Comparison of ENCODE assay signal across 9 mouse cellular contexts in the genomic region with DNA sequence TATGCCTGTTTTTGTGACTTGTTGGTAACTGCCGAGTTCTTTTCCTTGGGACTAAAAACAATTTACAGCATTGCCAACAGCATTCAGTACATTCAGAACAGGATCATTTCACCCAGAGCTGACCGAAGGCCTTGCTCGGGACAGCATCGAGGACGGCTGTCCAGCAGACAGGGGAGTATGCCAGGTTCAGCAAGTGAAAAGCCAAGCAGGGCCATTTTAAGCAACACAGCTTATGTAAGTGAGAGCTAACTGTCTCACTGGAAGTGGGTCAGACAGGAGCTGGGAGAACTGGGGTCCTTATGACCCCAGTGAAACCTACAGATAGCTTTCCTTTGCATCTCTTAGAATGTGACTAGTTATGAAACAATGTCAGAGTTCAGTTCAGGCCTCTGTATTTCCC. TPM values are rescaled to one million over a fixed set of nuclear protein-coding genes. Genes with fewer than 3 reads are reported as not detected.
DNase-seq lines count a peak whose midpoint lies in the region; ATAC-seq and TF ChIP-seq lines count a peak whose summit lies in the region.
"Had no signal": no experiment of that assay in that cellular context is flagged by ENCODE, and none has a peak within 500 bp of the region (broad histone marks: within the 10 kb centered on the region; RNA-seq: fewer than 3 reads in every experiment).

No protein-coding gene starts in this region.

- DNase-seq in layer of hippocampus, adult 2 months (ENCODE audit: low spot score in 2 of 2) = no peak
- no peak for DNase-seq in layer of hippocampus, adult 9-10 months (ENCODE audit: low spot score)
- DNase-seq in adrenal gland, postnatal 25 days = peak; percentile 21
- no peak for DNase-seq in heart, postnatal 0 days (ENCODE audit: low spot score)
- no peak for DNase-seq in right cerebral cortex, postnatal 4 days
- no peak for DNase-seq in forebrain, postnatal 0 days
- no peak for DNase-seq in natural killer cell, adult 2 months (ENCODE audit: low spot score in 2 of 2)

- no peak for TF ChIP-seq EP300 in heart, postnatal 0 days (IDR thresholded peaks at IDR 0.05; ENCODE audit: low read depth)

- H3K79me2 ChIP-seq in macrophage (ENCODE audit: inconsistent target) = no peaks in the 10 kb centered on the region

- no peak overlapping the region for H3K9ac ChIP-seq in heart, postnatal 0 days (replicated peaks; ENCODE audit: low read depth, low read length)
- no peak overlapping the region for H3K9ac ChIP-seq in forebrain, postnatal 0 days

- H3K36me3 ChIP-seq in heart, postnatal 0 days (replicated peaks; ENCODE audit: control insufficient read depth, insufficient read depth, low read length) = no peaks in the 10 kb centered on the region
- H3K36me3 ChIP-seq in macrophage (ENCODE audit: inconsistent target) = no peaks in the 10 kb centered on the region
- no peaks in the 10 kb centered on the region for H3K36me3 ChIP-seq in forebrain, postnatal 0 days (ENCODE audit: insufficient read depth)
- H3K36me3 ChIP-seq: G1E had no signal

- no peaks in the 10 kb centered on the region for H3K27me3 ChIP-seq in heart, postnatal 0 days (ENCODE audit: control insufficient read depth, insufficient read depth, low read length)
- no peaks in the 10 kb centered on the region for H3K27me3 ChIP-seq in forebrain, postnatal 0 days (ENCODE audit: insufficient read depth, low read length)

- H3K9me3 ChIP-seq in heart, postnatal 0 days (replicated peaks; ENCODE audit: control insufficient read depth, low read length) = no peaks in the 10 kb centered on the region
- no peaks in the 10 kb centered on the region for H3K9me3 ChIP-seq in forebrain, postnatal 0 days (ENCODE audit: low read length)
- H3K9me3 ChIP-seq: G1E had no signal

- peak overlapping the region; percentile 52; the same call in 1 of the 2 replicates for H3K27ac ChIP-seq in layer of hippocampus, adult 2 months
- H3K27ac ChIP-seq in heart, postnatal 0 days (ENCODE audit: low read depth) = peak overlapping the region; percentile 51
- peak overlapping the region; percentile 78 for H3K27ac ChIP-seq in macrophage
- no peak overlapping the region for H3K27ac ChIP-seq in forebrain, postnatal 0 days (ENCODE audit: low read depth, low read length)

- 0 out of 2 replicates have a peak, but pooled peaks have one; percentile 25 for ATAC-seq in heart, postnatal 0 days (ENCODE audit: insufficient read depth, low read depth)
- ATAC-seq in forebrain, postnatal 0 days = no peak

- H3K4me2 ChIP-seq in heart, postnatal 0 days (ENCODE audit: low read depth, low read length) = no peak overlapping the region
- H3K4me2 ChIP-seq in forebrain, postnatal 0 days (ENCODE audit: low read depth) = no peak overlapping the region

- no peak for TF ChIP-seq CTCF in layer of hippocampus, adult 2 months (conservative IDR thresholded peaks at IDR 0.05)
- no peak for TF ChIP-seq CTCF in heart, postnatal 0 days (IDR thresholded peaks at IDR 0.05; ENCODE audit: low read depth)
- TF ChIP-seq CTCF in forebrain, postnatal 0 days (IDR thresholded peaks at IDR 0.05; ENCODE audit: low read depth) = no peak

- H3K4me3 ChIP-seq in layer of hippocampus, adult 2 months = no peak overlapping the region
- H3K4me3 ChIP-seq in heart, postnatal 0 days (ENCODE audit: low read depth, low read length) = no peak overlapping the region
- H3K4me3 ChIP-seq in macrophage (ENCODE audit: inconsistent target) = no peak overlapping the region
- H3K4me3 ChIP-seq in forebrain, postnatal 0 days (ENCODE audit: low read depth, low read length) = no peak overlapping the region

- peaks cover 18% of the 10 kb centered on the region; the same call in 1 of the 2 replicates for H3K4me1 ChIP-seq in heart, postnatal 0 days (ENCODE audit: control insufficient read depth, insufficient read depth)
- H3K4me1 ChIP-seq in forebrain, postnatal 0 days (ENCODE audit: insufficient read depth) = no peaks in the 10 kb centered on the region

- 55% methylated on average over 5 of the region's 5 CpGs for WGBS in heart, postnatal 0 days
- WGBS in macrophage (ENCODE audit: missing documents) = 95% methylated on average over 5 of the region's 5 CpGs
- 86% methylated on average over 5 of the region's 5 CpGs for WGBS in forebrain, postnatal 0 days

RNA-seq across cellular contexts. Expression of gene Arrdc3, which starts 57.2 kb away (rescaled TPM):
- total RNA-seq in layer of hippocampus, adult 2 months (2021) = 10 to 100 TPM; 35.1 to 46.5 TPM
- 152 and 185 TPM in 2 replicates for total RNA-seq in adrenal gland, postnatal 25 days (2021)
- total RNA-seq in heart, postnatal 0 days (2014; rRNA removed; ENCODE audit: low replicate concordance) = 87.3 and 90.3 TPM in 2 replicates
- 36.9 and 37.0 TPM in 2 replicates for polyA plus RNA-seq in heart, postnatal 0 days (2015; fragmentation: Nextera tagmentation; extraction: Ambion mirVana)
- 100 to 1,000 TPM in 12 of 26 experiments, 10 to 100 TPM in 11, 1 to 10 TPM in 3; 8.0 to 378 (median 60.0) TPM for total RNA-seq in macrophage (2018; cell fraction: chromatin; rRNA removed)
- 100 to 1,000 TPM in 11 of 26 experiments, 10 to 100 TPM in 13, 1 to 10 TPM in 2; 7.1 to 154 (median 91.5) TPM for total RNA-seq in macrophage (2018; cell fraction: cytosol; rRNA removed)
- total RNA-seq in macrophage (2018; cell fraction: nucleus; rRNA removed) = 100 to 1,000 TPM in 9 of 26 experiments, 10 to 100 TPM in 15, 1 to 10 TPM in 2; 4.7 to 381 (median 49.8) TPM
- polyA plus RNA-seq in macrophage (2018) = 43.8 to 78.6 TPM (median 54.2 TPM) in 3 replicates
- total RNA-seq in forebrain, postnatal 0 days (2014; rRNA removed) = 90.6 and 99.8 TPM in 2 replicates
- 56.5 and 58.6 TPM in 2 replicates for polyA plus RNA-seq in forebrain, postnatal 0 days (2015; fragmentation: Nextera tagmentation; extraction: Ambion mirVana)
